Mouse (Mus musculus): Measurements from ENCODE around the gene Smad5.

DNA sequence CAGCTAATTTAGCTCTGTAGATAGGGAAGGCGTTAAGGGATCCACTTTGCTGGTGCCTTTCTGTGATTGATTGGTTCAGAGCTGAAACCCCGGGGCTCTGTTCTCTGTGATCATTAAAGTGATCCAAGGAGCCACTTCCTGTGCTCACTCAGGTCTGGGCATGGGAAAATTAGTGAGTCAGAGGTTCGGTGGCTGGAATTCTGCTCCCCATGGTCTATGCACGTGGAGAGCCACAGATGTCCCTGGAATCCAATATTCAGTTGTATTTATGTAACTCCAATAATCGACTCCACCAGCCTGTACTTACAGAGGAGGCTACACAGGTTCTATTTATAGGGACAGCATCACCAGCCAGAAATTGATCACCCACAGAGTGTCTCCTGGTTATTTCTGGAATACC lies 63.4 kb downstream of the Smad5 start:
- no peak for TF ChIP-seq CTCF (IDR thresholded peaks at IDR 0.05; ENCODE audit: low read depth, low read length)
- TF ChIP-seq POLR2AphosphoS5 (IDR thresholded peaks at IDR 0.05; ENCODE audit: insufficient replicate concordance, low read depth, low read length) = no peak
- TF ChIP-seq GATA1 (IDR thresholded peaks at IDR 0.05; ENCODE audit: borderline replicate concordance, low read length) = no peak
- no peak for TF ChIP-seq TAL1 (conservative IDR thresholded peaks at IDR 0.05; ENCODE audit: low read depth, low read length)
- TF ChIP-seq GATA2 (IDR thresholded peaks at IDR 0.05; ENCODE audit: borderline replicate concordance, low read depth, low read length) = no peak
